Mouse (Mus musculus) left cerebral cortex, postnatal 10 days (tissue): ENCODE measurements at regions not wholly inside any gene's neighbourhood (a gene's known extent, or its start where the extent isn't known, plus 50 kb on each side); places are given as distances from the start of the nearest gene placed in this dataset.

Source experiments
- DNase-seq, 2 experiments: peaks; one replicate each; pipeline ENCODE4 v3.0.0; 2021 to 2022; ENCODE audit warnings: low spot score in 2 of 2, mixed read lengths in 1 of 2; ENCODE audit errors: extremely low spot score in 1 of 2
- intact Hi-C: fragments of 180-260 bp; cut with DNase I; formaldehyde crosslinking; loops from one replicate; pipeline ENCODE4 v1.15.1; 2025

GRCm38 (mm10) chr6:105549366-105549765 lies 128.1 kb upstream of the Cntn4 start:
- intact Hi-C loops = no loop called here
- no peak for DNase-seq

- intact Hi-C loops = no loop called here
- no peak for DNase-seq
These were observed 109.2 kb upstream of the Cntn4 start for GRCm38 (mm10) chr6:105568301-105568700.

GRCm38 (mm10) chr6:105569103-105569502 lies 108.4 kb upstream of the Cntn4 start:
- intact Hi-C loops = no loop called here
- no peak for DNase-seq

- intact Hi-C loops = no loop called here
- DNase-seq = peak in 1 of 2 experiments; percentile 3
These were observed 73.2 kb upstream of the Cntn4 start for GRCm38 (mm10) chr6:105604234-105604633.
